Mouse (Mus musculus): ENCODE results near the gene Mon1b. TPM values are rescaled to one million over a fixed set of nuclear protein-coding genes. Genes with fewer than 3 reads are reported as not detected.
A peak's percentile ranks its signal among the peaks of the same experiment; 100 is the strongest.

Gene Mon1b
- 4.6 and 5.3 TPM in 2 replicates for total RNA-seq (2012; rRNA removed)

DNA sequence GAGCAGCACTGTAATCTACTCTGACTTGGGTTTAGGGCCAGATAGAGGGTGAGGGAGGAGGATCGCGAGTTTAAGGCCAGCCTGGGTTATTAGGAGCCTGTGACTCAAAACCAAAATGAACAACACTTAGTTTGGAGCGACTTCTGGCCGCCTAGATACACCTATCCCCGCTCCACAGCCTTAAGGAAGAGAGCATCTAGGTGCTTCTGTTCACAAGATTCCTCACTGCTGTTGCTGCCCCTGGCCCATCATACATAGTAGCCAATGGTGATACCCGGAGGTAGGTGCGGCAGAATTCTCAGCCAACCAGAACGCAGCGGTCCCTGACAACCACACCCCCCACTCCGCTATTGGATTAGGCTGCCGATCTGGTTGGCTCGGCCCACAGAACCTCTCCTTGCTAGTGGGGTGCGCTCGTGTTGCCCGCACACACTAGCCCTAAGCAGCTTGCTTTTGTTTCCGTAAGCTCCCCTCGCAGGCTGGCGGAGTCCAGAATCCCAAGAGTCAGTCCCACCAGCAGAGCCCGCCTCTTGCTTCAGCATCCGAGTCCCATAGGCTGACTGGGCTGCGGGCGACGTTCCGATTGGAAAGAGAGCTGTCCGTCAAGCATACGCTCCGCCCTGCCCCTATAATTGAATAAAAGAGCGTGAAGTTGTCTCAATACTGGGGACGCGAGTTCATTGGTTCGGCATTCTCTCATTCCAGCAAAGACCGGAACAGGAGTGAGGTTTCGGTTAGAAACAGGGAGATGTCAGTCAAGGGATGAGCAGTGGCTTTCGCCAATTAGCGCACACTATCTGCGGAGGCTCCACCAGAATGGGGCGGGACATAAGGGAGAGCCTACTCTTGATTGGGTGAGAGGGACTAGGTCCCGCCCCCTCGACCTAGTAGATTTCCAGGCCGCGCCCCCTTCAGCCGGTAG is at the start of gene Mon1b:
Gene Mon1b (plus strand): TSS at position 918 of the 922 bp plus-strand sequence.
- peak within 1 kb of the TSS; percentile 82; the same call in 1 of the 2 replicates for H3K27ac ChIP-seq (ENCODE audit: insufficient read depth, low read depth, low read length, poor library complexity, severe bottlenecking)
- in situ Hi-C loops (cut with MboI; ENCODE audit: low sequenced_read_pairs in 2 of 2, unreplicated experiment in 2 of 2): no loop called here
- no peaks in the 10 kb centered on the region for H3K9me3 ChIP-seq (ENCODE audit: control insufficient read depth, insufficient read depth, low read depth, low read length)
- peak; percentile 94 for DNase-seq (ENCODE audit: low read depth, low spot score)
- peak within 1 kb of the TSS; percentile 97 for H3K4me3 ChIP-seq (ENCODE audit: insufficient read depth in 1 of 2, low read depth in 1 of 2, low read length in 2 of 2, poor library complexity in 1 of 2, severe bottlenecking in 1 of 2)
- peak within 1 kb of the TSS; percentile 95 for H3K9ac ChIP-seq (ENCODE audit: insufficient read depth, low read depth, low read length, poor library complexity, severe bottlenecking)
- TF ChIP-seq ZC3H11A (IDR thresholded peaks at IDR 0.05; ENCODE audit: borderline replicate concordance, low read depth, low read length): no peak
- no peak for TF ChIP-seq ZNF384 (IDR thresholded peaks at IDR 0.05; ENCODE audit: low read depth, low read length)
- no peak for TF ChIP-seq MAFK (IDR thresholded peaks at IDR 0.05; ENCODE audit: insufficient read depth, low read depth, low read length)
- no peak for TF ChIP-seq HCFC1 (IDR thresholded peaks at IDR 0.05; ENCODE audit: borderline replicate concordance, insufficient read depth, low read length)
- peak; percentile 89 for TF ChIP-seq CHD2 (IDR thresholded peaks at IDR 0.05; ENCODE audit: low read depth, low read length)
- 0 out of 2 replicates have a peak, but pooled peaks cover 6% of the 10 kb centered on the region for H3K36me3 ChIP-seq (ENCODE audit: control insufficient read depth, insufficient read depth, low read length, poor library complexity, severe bottlenecking)
- H3K4me1 ChIP-seq (ENCODE audit: control insufficient read depth in 2 of 2, insufficient read depth in 2 of 2, low read length in 2 of 2, poor library complexity in 1 of 2): peaks cover 0 to 2% of the 10 kb centered on the region in 2 experiments; a peak in 1 of 4 replicates

DNA sequence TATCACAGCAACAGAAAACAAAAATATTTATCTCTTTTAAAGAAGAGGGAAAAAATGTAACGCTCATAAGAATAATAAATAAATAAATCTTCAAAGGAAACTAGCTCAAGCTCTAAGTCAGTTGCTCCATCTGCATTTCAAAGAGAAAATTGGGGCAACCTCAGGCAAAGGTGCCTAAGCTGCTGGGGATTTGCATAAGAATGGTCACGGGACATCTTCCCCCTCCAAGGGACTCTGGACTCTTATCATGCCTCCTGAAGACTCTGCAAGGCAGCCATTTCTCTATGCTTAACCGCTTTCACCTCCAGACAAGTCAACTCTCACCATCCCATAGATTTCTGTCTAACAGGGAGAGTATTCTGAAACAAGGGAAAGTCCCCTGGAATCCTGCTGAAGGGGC is 37.0 kb upstream of the Mon1b start:
- Histone ChIP-seq H3K9me3 (ENCODE audit: control insufficient read depth, insufficient read depth, low read depth, low read length) (no peaks in the 10 kb centered on the region), H3K27ac (ENCODE audit: insufficient read depth, low read depth, low read length, poor library complexity, severe bottlenecking) (no peak overlapping the region), H3K36me3 (ENCODE audit: control insufficient read depth, insufficient read depth, low read length, poor library complexity, severe bottlenecking) (no peaks in the 10 kb centered on the region), H3K4me3 (ENCODE audit: insufficient read depth in 1 of 2, low read depth in 1 of 2, low read length in 2 of 2, poor library complexity in 1 of 2, severe bottlenecking in 1 of 2) (no peak overlapping the region), H3K4me1 (ENCODE audit: control insufficient read depth in 2 of 2, insufficient read depth in 2 of 2, low read length in 2 of 2, poor library complexity in 1 of 2) (peaks cover 0 to 7% of the 10 kb centered on the region in 2 experiments; a peak in 1 of 4 replicates), H3K9ac (ENCODE audit: insufficient read depth, low read depth, low read length, poor library complexity, severe bottlenecking) (no peak overlapping the region)
- TF ChIP-seq ZC3H11A (IDR thresholded peaks at IDR 0.05; ENCODE audit: borderline replicate concordance, low read depth, low read length): no peak
- no peak for TF ChIP-seq CHD2 (IDR thresholded peaks at IDR 0.05; ENCODE audit: low read depth, low read length)
- TF ChIP-seq ZNF384 (IDR thresholded peaks at IDR 0.05; ENCODE audit: low read depth, low read length): no peak
- TF ChIP-seq MAFK (IDR thresholded peaks at IDR 0.05; ENCODE audit: insufficient read depth, low read depth, low read length): no peak
- no peak for TF ChIP-seq HCFC1 (IDR thresholded peaks at IDR 0.05; ENCODE audit: borderline replicate concordance, insufficient read depth, low read length)
- DNase-seq (ENCODE audit: low read depth, low spot score): peak; percentile 34
- in situ Hi-C loops (cut with MboI; ENCODE audit: low sequenced_read_pairs in 2 of 2, unreplicated experiment in 2 of 2): loop anchor here in 1 of 2 experiments (25.0 kb wide), 1 partner anchor 486 kb away; no protein-coding TSS in a partner anchor

DNA sequence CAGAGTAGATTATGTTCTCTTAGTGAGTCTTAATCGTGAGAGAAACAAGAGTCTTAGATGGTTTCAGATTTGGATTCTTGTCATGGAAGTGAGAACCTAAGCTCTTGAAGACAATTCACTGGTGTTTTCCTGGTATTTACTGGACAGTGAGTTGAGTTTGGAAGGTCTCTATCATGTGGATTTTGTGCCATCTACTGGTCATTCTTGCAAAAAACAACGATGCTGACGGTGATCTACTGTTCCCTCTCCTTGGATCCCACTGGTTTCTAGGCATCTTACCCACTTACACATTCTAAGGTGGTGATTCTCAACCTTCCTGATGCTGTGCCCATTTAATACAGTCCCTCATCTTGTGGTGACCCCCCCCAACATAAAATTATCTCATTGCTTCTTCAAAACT is 2.8 kb upstream of the Mon1b start:
- no peak for DNase-seq (ENCODE audit: low read depth, low spot score)

DNA sequence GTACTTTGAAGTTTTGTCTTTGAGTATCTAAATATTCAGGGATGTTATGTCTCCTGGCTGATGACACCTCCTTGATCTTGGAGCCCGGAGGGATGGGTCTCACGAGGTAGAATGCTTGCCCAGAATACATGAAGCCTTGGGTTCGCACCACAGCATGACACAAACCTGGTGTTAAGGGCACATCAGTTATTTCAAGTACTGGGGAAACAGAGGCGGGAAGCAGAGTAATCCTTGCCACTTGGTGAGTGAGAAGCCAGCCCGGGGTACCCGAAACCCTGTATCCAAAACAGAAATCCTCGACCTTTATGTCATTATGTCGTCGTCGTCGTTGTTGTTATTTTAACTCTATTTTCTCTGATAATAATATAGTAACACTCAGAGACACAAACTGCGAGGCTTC is 1.2 kb upstream of the Mon1b start:
- H3K36me3 ChIP-seq (ENCODE audit: control insufficient read depth, insufficient read depth, low read length, poor library complexity, severe bottlenecking): 0 out of 2 replicates have a peak, but pooled peaks cover 2% of the 10 kb centered on the region
- H3K4me3 ChIP-seq (ENCODE audit: insufficient read depth in 1 of 2, low read depth in 1 of 2, low read length in 2 of 2, poor library complexity in 1 of 2, severe bottlenecking in 1 of 2): peak overlapping the region in 1 of 2 experiments; percentile 97; a peak in 2 of 4 replicates
- peaks cover 0 to 2% of the 10 kb centered on the region in 2 experiments; a peak in 1 of 4 replicates for H3K4me1 ChIP-seq (ENCODE audit: control insufficient read depth in 2 of 2, insufficient read depth in 2 of 2, low read length in 2 of 2, poor library complexity in 1 of 2)
- no peak for DNase-seq (ENCODE audit: low read depth, low spot score)
- H3K9me3 ChIP-seq (ENCODE audit: control insufficient read depth, insufficient read depth, low read depth, low read length): no peaks in the 10 kb centered on the region
- TF ChIP-seq ZNF384 (IDR thresholded peaks at IDR 0.05; ENCODE audit: low read depth, low read length) (no peak), HCFC1 (IDR thresholded peaks at IDR 0.05; ENCODE audit: borderline replicate concordance, insufficient read depth, low read length) (no peak)
- in situ Hi-C loops (cut with MboI; ENCODE audit: low sequenced_read_pairs in 2 of 2, unreplicated experiment in 2 of 2): no loop called here
- H3K27ac ChIP-seq (ENCODE audit: insufficient read depth, low read depth, low read length, poor library complexity, severe bottlenecking): no peak overlapping the region
- H3K9ac ChIP-seq (ENCODE audit: insufficient read depth, low read depth, low read length, poor library complexity, severe bottlenecking): peak overlapping the region; percentile 35; the same call in 1 of the 2 replicates

More for the DNA sequence above, 2.8 kb upstream of the Mon1b start:
- H3K36me3 ChIP-seq (ENCODE audit: control insufficient read depth, insufficient read depth, low read length, poor library complexity, severe bottlenecking): no peaks in the 10 kb centered on the region
- H3K4me1 ChIP-seq (ENCODE audit: control insufficient read depth in 2 of 2, insufficient read depth in 2 of 2, low read length in 2 of 2, poor library complexity in 1 of 2): no peaks in the 10 kb centered on the region; a peak in 1 of 4 replicates
- TF ChIP-seq ZNF384 (IDR thresholded peaks at IDR 0.05; ENCODE audit: low read depth, low read length) (no peak), HCFC1 (IDR thresholded peaks at IDR 0.05; ENCODE audit: borderline replicate concordance, insufficient read depth, low read length) (no peak), CHD2 (IDR thresholded peaks at IDR 0.05; ENCODE audit: low read depth, low read length) (no peak), ZC3H11A (IDR thresholded peaks at IDR 0.05; ENCODE audit: borderline replicate concordance, low read depth, low read length) (peak; percentile 53; the same call in 1 of the 2 replicates), MAFK (IDR thresholded peaks at IDR 0.05; ENCODE audit: insufficient read depth, low read depth, low read length) (no peak)
- H3K4me3 ChIP-seq (ENCODE audit: insufficient read depth in 1 of 2, low read depth in 1 of 2, low read length in 2 of 2, poor library complexity in 1 of 2, severe bottlenecking in 1 of 2): no peak overlapping the region
- no peaks in the 10 kb centered on the region for H3K9me3 ChIP-seq (ENCODE audit: control insufficient read depth, insufficient read depth, low read depth, low read length)
- no peak overlapping the region for H3K27ac ChIP-seq (ENCODE audit: insufficient read depth, low read depth, low read length, poor library complexity, severe bottlenecking)
- in situ Hi-C loops (cut with MboI; ENCODE audit: low sequenced_read_pairs in 2 of 2, unreplicated experiment in 2 of 2): no loop called here
- no peak overlapping the region for H3K9ac ChIP-seq (ENCODE audit: insufficient read depth, low read depth, low read length, poor library complexity, severe bottlenecking)

Measured in ES-E14 (cell line).